Mouse (Mus musculus) ovary, postnatal 10 days (tissue): Measurements from ENCODE around the gene Tnfaip3.

Experiments used
- DNase-seq: peaks from one replicate; pipeline ENCODE4 v3.0.0; 2022; ENCODE audit warnings: low spot score

Tnfaip3 gene

DNA sequence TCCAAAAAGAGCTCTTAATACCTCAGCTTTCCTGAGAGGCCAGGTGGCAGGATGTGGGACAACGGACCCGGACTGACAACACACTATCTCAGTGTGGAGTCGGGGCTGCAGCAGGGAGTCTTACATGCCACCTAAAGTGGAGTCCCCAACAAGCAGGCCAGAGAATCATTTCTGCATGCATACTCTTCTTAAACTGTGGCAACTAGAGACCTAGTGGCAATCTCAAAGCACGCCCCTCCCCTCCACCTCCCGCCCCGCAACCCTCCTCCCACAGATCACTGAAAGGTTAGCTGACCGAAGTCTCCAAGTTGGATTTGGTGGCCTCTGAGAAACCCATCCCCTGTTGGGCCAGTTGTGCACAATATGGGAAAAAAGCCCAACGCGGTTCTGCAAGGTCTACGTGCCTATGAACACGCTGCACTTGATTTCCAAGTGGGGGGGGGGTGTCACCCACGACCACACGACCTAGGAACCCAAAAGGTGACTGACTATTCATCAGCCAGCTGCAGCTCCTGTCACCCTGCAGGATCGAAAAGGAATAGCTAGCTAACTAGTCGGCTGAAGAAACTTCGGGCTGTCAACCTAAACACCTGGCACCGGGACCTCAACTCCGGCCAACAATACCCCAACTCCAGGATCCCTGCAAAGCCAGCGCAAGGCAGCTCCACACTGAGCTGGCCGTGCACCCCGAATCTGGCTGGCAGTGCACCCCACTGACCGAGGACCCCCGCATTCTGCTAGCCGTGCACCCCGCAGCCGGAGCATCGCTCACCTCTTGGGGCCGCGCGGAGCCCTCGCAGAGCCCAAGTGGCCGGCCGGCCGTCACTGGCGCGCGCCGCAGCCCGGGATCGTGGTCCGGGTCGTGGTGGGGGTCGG, 838 bp downstream of the Tnfaip3 start:
- DNase-seq, result no peak

DNA sequence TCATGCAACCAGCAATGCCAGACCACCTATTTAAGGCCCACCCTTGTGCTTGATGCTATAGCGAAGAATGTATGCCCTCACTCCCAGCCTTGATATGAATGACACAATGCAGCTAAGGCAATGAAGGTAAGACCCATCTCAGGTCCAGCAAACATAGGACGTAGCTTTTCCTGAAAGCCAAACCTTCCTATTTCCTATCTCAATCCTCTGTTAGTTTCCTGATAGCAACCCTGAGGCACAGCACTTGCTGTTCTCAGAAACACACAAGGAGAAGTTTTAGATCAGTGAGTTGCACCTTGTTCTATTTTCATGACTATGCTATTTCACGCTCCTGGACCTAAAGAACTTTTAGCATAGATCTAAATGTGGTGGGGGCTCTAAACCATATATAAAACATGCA, 2.1 kb downstream of the Tnfaip3 start:
- DNase-seq, result no peak

DNA sequence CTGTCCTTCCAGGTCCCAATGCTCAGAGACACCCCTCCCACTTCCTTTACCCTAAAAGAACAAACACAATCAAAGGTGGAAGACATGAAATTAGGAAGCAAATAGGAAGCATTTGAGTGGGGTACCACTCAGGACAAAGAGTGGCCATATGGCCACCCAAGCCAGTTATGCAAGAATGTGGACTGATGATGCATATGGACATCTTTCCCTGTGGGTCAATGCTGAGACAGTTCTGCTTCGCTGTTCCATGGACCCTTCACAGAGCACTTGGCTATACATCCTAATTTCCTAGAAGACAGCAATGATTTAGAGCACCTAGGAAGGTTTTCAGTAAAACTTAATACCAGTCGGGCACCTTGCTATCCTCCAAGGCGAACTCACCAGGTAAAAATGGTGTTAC, 2.8 kb downstream of the Tnfaip3 start:
- no peak for DNase-seq

DNA sequence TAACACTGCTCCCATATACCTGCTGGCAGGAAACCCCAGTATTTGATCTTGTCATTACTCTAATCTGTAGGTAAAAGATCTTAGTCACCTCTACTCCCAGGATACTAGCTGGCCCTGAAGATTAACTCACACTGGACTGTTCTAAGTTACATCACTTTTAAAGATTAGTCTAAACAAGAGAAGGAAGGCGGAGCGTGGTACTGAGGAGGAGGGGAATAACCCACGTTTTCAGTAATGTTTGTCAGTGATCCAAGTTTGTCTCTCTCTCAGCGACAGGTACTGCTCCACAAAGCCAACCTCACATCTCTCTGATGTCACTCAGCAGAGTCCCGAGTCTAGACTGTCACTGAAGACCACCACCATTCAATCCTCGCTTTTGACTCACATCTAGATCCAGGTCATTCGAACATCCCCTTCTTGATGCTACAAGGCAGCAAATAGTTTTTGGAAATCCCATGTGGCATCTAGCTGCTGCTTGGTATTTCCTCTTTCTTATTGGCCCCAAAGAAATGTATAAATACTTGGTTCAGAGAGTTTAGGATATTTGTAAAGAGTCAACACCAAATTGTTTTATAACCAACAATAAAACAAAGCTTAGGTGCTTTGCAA, 3.5 kb downstream of the Tnfaip3 start:
- DNase-seq, result no peak

DNA sequence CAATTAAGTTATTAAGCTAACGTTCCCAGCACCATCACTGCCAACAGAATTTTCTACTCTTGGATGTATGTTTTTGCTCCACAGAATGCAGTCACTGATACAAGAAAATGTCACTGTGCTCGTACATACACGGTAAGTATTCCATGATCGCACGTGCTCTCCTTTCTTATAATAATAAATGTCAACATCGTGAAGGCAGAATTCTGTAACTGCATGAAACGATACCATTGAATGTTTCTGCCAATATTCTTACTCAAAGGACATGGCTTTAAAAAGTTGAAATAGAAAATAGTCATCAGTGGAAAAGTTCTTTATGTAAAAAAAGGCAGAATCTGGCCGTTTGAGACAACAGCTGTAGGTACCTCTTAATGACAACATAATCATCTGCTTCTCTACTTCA, 5.0 kb downstream of the Tnfaip3 start:
- no peak for DNase-seq

DNA sequence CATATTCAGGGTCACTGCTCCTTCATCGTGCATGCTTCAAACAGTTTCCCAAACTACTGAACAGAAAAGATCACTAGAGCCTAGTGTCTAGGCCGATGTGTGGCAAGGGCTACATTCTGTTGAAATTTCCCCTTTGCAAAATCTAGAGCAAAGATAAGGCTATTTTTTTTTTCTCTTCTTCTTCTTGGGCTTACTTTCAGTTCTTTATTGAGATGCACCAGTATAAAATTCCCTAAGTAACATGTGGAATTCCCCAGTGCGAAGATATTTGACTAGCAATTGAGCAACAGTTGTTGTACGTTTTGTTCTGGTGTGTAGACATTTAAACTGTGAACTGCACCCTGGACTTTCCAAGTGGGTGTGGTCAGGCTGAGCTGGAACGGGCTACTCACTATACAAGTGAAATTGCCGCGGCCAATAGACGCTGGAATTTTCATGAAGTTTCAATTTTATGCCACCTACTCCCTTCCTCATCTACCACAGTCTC, 6.2 kb downstream of the Tnfaip3 start:
- DNase-seq, result no peak

DNA sequence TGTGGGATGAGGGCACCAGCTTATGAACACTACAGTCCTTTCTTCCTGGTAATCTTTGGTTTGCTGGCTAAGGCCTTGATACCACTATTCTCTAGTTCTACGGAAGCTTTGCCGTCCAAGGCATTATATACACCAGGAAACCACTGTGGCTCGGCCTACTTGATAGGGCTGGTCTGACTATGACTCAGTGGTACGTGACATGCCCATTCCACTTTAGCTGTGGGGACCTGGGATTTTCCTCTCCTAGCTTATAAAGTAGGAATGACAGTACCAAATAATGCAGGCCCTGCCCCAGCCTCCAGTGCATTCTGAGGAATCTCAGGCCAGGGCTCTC, 6.9 kb downstream of the Tnfaip3 start:
- no peak for DNase-seq

DNA sequence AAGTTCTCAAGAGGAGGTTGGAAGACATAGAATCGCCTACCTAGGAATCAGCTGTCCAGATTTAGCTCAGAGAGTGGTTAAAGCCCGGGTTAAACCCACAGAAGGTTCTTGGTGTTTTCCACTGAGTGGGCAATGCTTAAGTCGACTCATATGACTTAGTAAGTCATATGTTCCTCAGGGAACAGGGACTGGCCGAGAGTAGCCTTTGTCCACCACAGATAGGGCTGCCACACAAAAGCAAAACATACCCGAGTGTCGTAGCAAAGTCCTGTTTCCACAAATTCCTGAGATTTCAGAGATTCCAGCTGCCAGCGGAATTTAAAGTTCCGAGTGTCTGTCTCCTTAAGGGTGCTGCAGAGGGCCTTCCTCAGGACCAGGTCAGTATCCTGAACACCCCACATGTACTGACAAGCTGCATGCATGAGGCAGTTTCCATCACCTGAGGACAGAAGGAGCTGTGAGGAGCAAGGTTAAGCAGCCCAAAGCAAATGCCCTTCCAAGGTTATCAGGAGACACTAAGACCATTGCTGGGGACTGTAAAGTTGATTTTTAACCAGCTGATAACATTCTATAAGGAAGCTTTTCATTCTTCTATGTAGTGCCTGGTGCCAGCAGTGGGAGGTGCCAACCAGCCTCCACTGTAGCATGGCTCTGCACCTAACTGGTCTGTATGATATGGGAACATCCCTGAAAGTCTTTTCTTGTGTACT, 7.4 kb downstream of the Tnfaip3 start:
- no peak for DNase-seq

DNA sequence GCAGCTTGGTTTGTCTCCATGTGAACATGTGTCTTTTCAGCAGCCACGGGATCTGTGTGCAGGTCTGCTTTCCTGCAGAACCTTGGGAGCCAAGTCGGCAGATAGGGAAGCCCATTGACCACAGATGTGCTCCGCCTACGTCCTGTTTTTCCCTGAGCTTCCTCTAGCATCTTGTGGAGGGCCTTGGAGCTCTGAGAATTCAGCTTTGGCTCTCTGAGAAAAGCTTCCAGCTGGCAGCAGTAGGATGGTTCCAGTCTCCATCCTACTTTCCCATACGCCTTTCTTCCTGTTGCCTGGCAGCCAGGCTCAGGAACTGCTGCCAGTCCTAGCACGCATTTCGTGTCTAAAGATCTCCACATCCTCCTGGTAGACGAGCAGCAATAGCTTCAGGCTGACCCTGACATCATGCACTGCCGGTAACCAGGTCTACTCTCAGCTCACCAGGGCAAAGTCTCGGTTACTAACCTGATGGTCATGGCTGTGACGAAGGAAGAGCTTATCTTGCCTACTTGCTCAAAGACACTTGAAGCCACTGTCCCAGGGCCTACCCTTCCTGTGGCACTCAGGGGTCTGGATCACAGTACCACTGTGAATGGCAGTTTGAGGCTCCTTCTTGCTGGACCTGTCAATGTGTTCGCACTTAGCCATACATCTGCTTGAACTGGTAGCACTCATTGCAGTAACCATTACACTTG, 13.2 kb downstream of the Tnfaip3 start:
- no peak for DNase-seq

DNA sequence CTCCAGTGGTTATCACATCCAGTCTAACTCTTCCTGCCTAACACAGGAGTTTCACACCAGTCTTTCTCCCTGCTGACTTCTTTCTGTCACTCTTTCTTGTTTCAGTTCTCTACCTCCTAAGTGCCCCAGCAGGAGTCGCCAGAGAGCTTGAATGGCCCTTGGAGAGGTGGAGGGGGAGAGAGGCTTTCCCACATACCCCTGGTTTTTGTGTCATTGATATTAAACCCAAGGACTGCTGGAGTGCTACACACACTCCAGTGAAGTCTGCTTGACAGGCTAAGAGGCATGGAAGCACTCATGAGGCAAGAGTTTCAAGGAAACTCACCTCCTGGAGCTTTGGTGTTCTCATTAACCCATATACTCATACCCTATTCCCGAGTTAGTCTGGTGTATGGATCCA, 16.0 kb downstream of the Tnfaip3 start:
- no peak for DNase-seq

DNA sequence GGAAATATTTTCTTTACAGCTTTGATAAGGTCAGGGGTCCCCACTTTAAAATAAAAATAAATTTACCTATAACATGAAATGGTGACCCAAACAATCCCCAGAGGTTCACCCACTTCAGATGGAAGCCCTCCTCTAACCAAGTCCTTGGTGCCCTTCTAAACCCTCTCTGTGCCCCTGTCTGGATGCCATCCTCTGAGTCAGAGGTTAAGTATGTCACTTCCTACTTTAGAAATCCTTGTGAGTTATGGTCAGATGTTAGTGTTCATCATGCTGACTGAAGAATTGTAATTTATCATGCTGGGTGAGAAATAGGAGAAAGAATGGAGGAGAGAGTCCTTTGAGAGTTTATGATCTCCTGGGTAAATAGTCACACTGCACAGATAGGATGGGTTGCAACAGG, 19.1 kb downstream of the Tnfaip3 start:
- DNase-seq, result no peak

DNA sequence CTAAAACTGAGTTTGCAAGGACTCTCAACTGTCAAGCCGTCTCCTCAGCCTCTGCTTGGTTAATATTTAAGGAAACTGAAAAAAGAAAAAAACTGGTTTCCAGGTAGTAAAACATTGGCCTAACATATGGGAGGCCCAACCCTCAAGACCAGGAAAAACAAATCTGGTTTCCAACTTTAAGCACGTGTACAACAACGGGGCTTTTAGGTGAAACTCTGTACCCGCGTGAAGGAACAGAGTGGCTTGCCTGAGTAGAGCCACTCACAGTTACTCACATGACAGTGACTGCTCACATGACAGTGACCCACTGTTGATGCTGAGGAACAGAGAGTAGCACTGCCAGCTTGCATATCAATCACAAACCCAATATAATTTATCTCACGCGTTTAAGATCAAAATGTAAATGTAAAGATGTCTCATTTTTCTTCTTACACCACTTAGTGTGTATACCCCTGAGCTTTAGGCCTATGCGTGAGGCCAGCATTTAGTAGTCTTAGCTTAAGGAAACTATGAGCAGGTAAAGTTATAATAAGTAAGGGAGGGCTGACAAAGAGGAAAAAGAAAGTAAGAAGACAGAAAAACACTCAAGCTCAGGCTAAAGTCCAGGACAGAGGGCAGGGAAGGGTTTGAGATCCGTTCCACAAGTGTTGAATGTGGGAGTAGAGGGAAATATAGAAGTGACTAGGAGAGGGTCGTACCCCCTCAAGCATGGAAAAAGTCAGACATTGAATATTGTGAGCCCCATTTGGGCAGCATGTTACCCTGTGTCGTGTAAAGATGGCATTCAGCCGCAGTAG, 19.8 kb downstream of the Tnfaip3 start:
- DNase-seq, result no peak

DNA sequence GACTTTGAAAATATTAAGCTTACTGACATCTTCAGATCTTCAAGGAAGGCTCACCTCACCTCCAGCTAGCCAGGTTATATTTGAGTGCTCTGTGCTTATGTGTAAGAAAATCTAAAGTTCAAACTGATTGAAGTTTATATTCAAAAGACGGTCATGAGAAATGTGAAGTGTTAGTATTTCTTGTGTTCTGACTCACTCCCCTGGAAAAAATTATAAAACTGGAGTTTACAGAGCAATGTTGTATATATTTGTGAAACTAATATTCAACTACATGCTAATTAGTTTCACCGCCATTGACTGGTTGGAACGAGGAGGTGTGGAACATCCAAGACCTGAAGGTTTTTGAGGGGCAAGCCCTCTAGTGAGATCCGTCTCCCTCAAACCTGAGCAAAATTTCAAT, 22.5 kb downstream of the Tnfaip3 start:
- no peak for DNase-seq

DNA sequence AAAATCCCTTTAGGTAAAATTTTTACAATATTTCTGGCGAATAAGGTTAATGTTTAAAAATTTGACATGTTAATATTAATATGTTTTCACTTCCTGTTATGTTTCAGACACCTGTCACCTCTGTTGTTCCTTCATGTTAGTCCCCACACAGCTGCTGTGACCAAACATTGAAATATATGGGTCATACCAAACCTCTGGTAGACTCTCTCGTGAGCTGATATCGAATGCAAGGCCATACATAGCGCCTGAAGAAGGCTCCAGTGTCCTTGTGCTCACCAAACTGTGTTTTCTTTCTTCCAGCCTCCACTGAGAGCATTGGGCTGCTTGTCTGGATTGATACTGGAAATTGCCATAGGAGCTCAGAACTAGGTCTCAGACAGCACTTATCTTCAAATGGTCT, 24.4 kb downstream of the Tnfaip3 start:
- DNase-seq, result no peak

DNA sequence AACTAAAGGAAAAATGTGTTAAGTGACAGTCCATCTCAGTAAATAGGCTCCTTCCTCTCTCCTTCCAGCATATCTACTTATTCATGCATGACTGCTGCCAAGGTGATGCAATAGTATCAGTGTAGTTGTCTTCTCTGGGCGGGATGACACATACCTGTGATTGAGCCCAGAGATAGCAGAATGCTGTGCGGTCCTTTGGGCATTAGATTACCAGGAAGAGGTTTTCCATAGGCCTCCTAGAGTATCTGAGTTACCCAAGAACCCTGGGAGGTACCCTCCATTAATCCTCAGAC, 27.6 kb downstream of the Tnfaip3 start:
- no peak for DNase-seq

DNA sequence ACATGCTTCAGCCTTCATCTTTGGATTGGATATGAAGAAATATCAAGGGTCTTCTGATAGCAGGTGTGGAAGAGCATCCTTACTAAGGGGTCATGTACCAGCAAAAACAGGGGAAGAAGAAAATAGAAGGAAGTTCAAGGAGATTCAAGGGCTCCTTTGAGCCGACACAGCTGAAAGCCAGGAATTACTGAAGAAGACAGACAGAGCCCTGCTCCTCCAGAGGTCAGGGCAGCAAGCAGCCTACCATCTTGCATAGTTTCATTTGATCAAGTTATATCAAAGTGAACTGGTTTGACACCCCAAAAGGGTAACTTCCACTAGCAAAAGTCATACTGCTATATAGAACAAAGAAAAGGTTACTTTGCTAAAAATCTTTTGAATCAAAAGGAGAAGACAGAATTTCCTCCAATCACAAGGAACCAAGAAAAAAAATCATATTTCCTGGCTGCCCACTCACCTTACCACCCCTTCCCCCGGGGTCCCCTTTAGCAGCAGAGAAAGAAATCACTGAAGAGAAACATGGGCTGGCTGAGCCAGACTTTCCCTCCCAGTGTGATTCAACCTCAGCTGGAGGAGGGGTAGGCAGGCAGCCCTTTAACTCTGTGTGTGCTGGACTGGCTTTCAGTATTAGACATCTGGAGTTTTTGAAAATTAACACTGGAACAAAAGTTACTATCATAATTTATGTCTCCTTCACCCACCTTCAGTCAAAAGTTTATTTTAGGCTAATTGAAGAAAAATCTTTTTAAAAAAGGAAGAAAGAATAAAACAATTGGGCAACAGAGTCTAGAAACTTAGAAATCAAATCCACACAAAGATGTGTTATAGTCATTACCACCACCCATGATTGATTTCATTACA, 28.2 kb downstream of the Tnfaip3 start:
- no peak for DNase-seq

DNA sequence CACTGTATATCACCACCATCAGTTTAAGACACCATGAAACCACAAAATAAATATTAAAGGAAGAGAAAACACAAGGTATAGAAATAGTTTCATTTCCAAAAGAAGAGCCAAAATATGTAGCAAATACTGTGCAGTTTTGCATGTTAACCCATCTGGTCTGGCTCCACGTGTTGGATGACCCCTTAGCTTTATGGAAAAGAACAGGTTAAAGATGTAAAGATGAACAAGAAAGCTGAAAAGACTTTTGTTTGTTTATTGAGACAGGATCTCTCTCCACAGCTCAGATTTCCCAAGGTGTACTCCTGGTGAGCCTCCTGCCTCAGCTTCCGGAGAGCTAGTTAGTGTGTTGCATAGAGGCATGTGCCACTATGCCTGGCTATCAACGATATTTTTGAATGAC, 29.9 kb downstream of the Tnfaip3 start:
- DNase-seq, result no peak

DNA sequence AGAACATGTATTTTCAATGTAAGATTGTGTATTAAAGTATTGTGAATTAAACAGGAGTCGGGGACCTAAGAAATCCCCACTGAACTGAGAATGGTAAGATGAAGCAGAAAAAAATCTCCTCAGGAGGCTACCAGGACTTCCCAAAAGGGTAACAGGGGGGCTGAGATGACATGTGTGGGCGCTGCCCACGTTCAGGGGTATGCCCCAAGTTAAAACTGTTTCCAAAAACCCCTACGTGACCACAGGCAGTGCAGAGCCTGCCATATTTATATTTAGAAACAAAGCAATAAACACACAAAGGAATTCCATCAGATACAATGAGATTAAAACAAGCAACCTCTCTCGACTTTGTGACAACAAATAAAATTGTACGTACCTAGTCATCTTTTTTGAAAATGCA, 31.9 kb downstream of the Tnfaip3 start:
- DNase-seq, result no peak

DNA sequence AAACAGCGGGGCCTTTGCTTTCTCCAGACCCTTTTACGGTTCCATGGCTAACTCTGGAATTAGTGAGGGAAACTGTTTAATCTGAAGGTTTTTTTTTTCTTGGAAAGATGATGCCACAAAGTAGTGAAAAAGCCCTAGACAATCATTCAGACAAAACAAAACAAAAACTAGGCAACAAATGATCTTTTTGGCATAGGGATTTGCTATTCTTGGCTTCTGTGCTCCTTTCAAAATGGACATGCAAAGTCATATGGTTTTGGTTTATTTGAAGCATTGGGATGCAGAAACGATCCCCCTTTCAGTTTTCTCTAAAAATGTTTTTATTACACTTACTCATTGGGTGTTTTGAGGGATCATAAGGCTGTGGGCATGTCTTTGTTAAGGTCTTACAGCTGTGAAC, 41.0 kb downstream of the Tnfaip3 start:
- DNase-seq, result no peak

DNA sequence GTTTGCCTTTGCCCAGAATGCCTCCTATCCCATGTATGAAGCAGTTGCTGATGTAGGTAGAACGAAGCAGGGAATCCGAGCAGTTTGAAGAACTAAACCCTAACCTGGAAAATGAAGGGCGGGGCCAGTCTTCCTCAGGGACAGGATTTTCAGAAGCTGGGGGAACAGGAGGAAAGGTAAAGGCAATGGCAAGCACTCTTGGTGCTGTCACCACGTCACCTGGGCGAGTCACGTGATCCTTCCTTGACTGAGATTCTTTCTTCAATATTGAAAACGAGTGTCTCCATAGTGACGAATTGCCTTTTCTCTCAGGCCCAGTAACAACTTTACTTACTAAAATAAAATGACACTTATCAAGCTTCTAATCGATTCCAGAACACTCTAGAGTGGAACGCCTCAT, 48.6 kb downstream of the Tnfaip3 start:
- DNase-seq, result no peak

DNA sequence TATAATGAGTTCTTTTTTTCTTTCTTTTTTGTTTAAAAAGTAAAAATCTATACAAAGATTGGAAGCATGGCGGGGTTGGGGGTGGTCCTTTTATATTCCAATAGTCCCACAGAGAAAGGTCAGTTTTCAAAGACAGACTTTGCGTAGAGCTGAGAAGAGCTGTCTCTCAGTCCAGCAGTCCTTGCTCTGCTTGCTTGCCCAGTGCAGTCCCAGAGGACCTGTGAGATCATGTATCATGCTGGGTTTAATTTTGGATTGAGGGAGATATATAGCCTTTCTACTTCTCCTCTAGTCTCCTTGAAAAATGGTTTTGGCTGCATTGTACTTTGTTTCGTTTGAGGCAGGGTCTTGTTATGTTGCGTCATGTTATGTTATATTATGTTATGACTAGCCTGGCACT, 49.9 kb downstream of the Tnfaip3 start:
- DNase-seq, result no peak
